Mouse (Mus musculus): ENCODE measurements around the gene Rem1. TPM values are rescaled to one million over a fixed set of nuclear protein-coding genes. Genes with fewer than 3 reads are reported as not detected.

Rem1 gene
- polyA plus RNA-seq, 1 experiment from 2014 or later: 0.60 TPM

GRCm38 (mm10) chr2:152669639-152670484, 43.1 kb downstream of the Rem1 start:
- Histone ChIP-seq H3K4me3 (peak overlapping the region; percentile 99), H3K27ac (replicated peaks) (peak overlapping the region; percentile 99), H3K27me3 (replicated peaks; ENCODE audit: low read depth, poor library complexity, severe bottlenecking) (no peaks in the 10 kb centered on the region), H3K9me3 (no peaks in the 10 kb centered on the region), H3K4me1 (peaks cover 41% of the 10 kb centered on the region), H3K36me3 (replicated peaks) (peaks cover 39% of the 10 kb centered on the region)
- under 1% methylated on average over 46 of the region's 46 CpGs for WGBS
- DNase-seq (ENCODE audit: low spot score): peak; percentile 85

- Histone ChIP-seq H3K27me3 (replicated peaks; ENCODE audit: low read depth, poor library complexity, severe bottlenecking) (no peaks in the 10 kb centered on the region), H3K9me3 (no peaks in the 10 kb centered on the region), H3K36me3 (replicated peaks) (peaks cover 52% of the 10 kb centered on the region), H3K4me3 (peak overlapping the region; percentile 99), H3K27ac (replicated peaks) (peak overlapping the region; percentile 99), H3K4me1 (peaks cover 42% of the 10 kb centered on the region)
- 60% methylated on average over 9 of the region's 9 CpGs for WGBS
- DNase-seq (ENCODE audit: low spot score): peak; percentile 33
These were observed 44.4 kb downstream of the Rem1 start for GRCm38 (mm10) chr2:152670983-152671641.

- WGBS: 48% methylated on average over 5 of the region's 5 CpGs
- H3K4me1 ChIP-seq: peaks cover 43% of the 10 kb centered on the region
- peaks cover 57% of the 10 kb centered on the region for H3K36me3 ChIP-seq (replicated peaks)
- peak; percentile 56 for DNase-seq (ENCODE audit: low spot score)
- no peaks in the 10 kb centered on the region for H3K27me3 ChIP-seq (replicated peaks; ENCODE audit: low read depth, poor library complexity, severe bottlenecking)
- no peaks in the 10 kb centered on the region for H3K9me3 ChIP-seq
- peak overlapping the region; percentile 99 for H3K27ac ChIP-seq (replicated peaks)
- peak overlapping the region; percentile 99 for H3K4me3 ChIP-seq
These were observed 44.9 kb downstream of the Rem1 start for GRCm38 (mm10) chr2:152671642-152671999.

GRCm38 (mm10) chr2:152672166-152672565, 45.4 kb downstream of the Rem1 start:
- Histone ChIP-seq H3K4me3 (peak overlapping the region; percentile 99), H3K27me3 (replicated peaks; ENCODE audit: low read depth, poor library complexity, severe bottlenecking) (no peaks in the 10 kb centered on the region), H3K36me3 (replicated peaks) (peaks cover 62% of the 10 kb centered on the region), H3K27ac (replicated peaks) (peak overlapping the region; percentile 99; the same call in 1 of the 2 replicates), H3K9me3 (no peaks in the 10 kb centered on the region), H3K4me1 (peaks cover 43% of the 10 kb centered on the region)
- 83% methylated on average over 12 of the region's 12 CpGs for WGBS
- DNase-seq (ENCODE audit: low spot score): no peak

- Histone ChIP-seq H3K9me3 (no peaks in the 10 kb centered on the region), H3K4me1 (peaks cover 43% of the 10 kb centered on the region), H3K36me3 (replicated peaks) (peaks cover 82% of the 10 kb centered on the region), H3K27me3 (replicated peaks; ENCODE audit: low read depth, poor library complexity, severe bottlenecking) (no peaks in the 10 kb centered on the region), H3K4me3 (no peak overlapping the region), H3K27ac (replicated peaks) (no peak overlapping the region)
- 85% methylated on average over 11 of the region's 11 CpGs for WGBS
- no peak for DNase-seq (ENCODE audit: low spot score)
These were observed 47.4 kb downstream of the Rem1 start for GRCm38 (mm10) chr2:152674148-152674547.

- H3K36me3 ChIP-seq (replicated peaks): peaks cover 94% of the 10 kb centered on the region
- no peaks in the 10 kb centered on the region for H3K9me3 ChIP-seq
- no peaks in the 10 kb centered on the region for H3K27me3 ChIP-seq (replicated peaks; ENCODE audit: low read depth, poor library complexity, severe bottlenecking)
- no peak for DNase-seq (ENCODE audit: low spot score)
- no peak overlapping the region for H3K4me3 ChIP-seq
- no peak overlapping the region for H3K27ac ChIP-seq (replicated peaks)
- 90% methylated on average over 13 of the region's 13 CpGs for WGBS
- H3K4me1 ChIP-seq: peaks cover 36% of the 10 kb centered on the region
These were observed 48.6 kb downstream of the Rem1 start for GRCm38 (mm10) chr2:152675252-152675791.

- H3K4me1 ChIP-seq: peaks cover 7% of the 10 kb centered on the region; the same call in 1 of the 2 replicates
- H3K27ac ChIP-seq (replicated peaks): no peak overlapping the region
- H3K27me3 ChIP-seq (replicated peaks; ENCODE audit: low read depth, poor library complexity, severe bottlenecking): no peaks in the 10 kb centered on the region
- H3K4me3 ChIP-seq: no peak overlapping the region
- peak; percentile 30 for DNase-seq (ENCODE audit: low spot score)
- H3K9me3 ChIP-seq: no peaks in the 10 kb centered on the region
- WGBS: 71% methylated on average over 3 of the region's 3 CpGs
- peaks cover 98% of the 10 kb centered on the region for H3K36me3 ChIP-seq (replicated peaks)
These were observed 51.6 kb downstream of the Rem1 start for GRCm38 (mm10) chr2:152678302-152678701.

GRCm38 (mm10) chr2:152678925-152679324, 52.2 kb downstream of the Rem1 start:
- no peak for DNase-seq (ENCODE audit: low spot score)
- H3K4me3 ChIP-seq: no peak overlapping the region
- H3K27ac ChIP-seq (replicated peaks): no peak overlapping the region
- no peaks in the 10 kb centered on the region for H3K9me3 ChIP-seq
- WGBS: 97% methylated on average over 5 of the region's 5 CpGs
- H3K27me3 ChIP-seq (replicated peaks; ENCODE audit: low read depth, poor library complexity, severe bottlenecking): no peaks in the 10 kb centered on the region
- H3K36me3 ChIP-seq (replicated peaks): peaks cover 100% of the 10 kb centered on the region
- peaks cover 6% of the 10 kb centered on the region; the same call in 1 of the 2 replicates for H3K4me1 ChIP-seq

GRCm38 (mm10) chr2:152679701-152680355, 53.1 kb downstream of the Rem1 start:
- Histone ChIP-seq H3K4me1 (0 out of 2 replicates have a peak, but pooled peaks cover 2% of the 10 kb centered on the region), H3K4me3 (no peak overlapping the region), H3K9me3 (no peaks in the 10 kb centered on the region), H3K36me3 (replicated peaks) (peaks cover 100% of the 10 kb centered on the region), H3K27me3 (replicated peaks; ENCODE audit: low read depth, poor library complexity, severe bottlenecking) (no peaks in the 10 kb centered on the region), H3K27ac (replicated peaks) (no peak overlapping the region)
- WGBS: 85% methylated on average over 8 of the region's 8 CpGs
- DNase-seq (ENCODE audit: low spot score): no peak

- no peak overlapping the region for H3K27ac ChIP-seq (replicated peaks)
- H3K4me1 ChIP-seq: peaks cover 9% of the 10 kb centered on the region
- no peaks in the 10 kb centered on the region for H3K27me3 ChIP-seq (replicated peaks; ENCODE audit: low read depth, poor library complexity, severe bottlenecking)
- no peak overlapping the region for H3K4me3 ChIP-seq
- peaks cover 14% of the 10 kb centered on the region for H3K9me3 ChIP-seq
- DNase-seq (ENCODE audit: low spot score): no peak
- peaks cover 100% of the 10 kb centered on the region for H3K36me3 ChIP-seq (replicated peaks)
- WGBS: 90% methylated on average over 5 of the region's 5 CpGs
These were observed 56.3 kb downstream of the Rem1 start for GRCm38 (mm10) chr2:152683086-152683485.
